Mouse (Mus musculus) embryonic fibroblast, embryonic 13.5 days (primary cell): ENCODE measurements around the gene Tmem165.

Experiments
- CTCF ChIP-seq: IDR thresholded peaks from 2 replicates; pipeline ENCODE4 v1.5.1; 2011; ENCODE audit warnings: mild to moderate bottlenecking, control low read depth, low read length, moderate library complexity, borderline replicate concordance; ENCODE audit not compliant: insufficient read depth
- POLR2A ChIP-seq: IDR thresholded peaks from 2 replicates; pipeline ENCODE4 v1.6.1; 2011; ENCODE audit warnings: low read depth, mild to moderate bottlenecking, control low read depth, low read length, moderate library complexity

GRCm38 (mm10) chr5:76149436-76149835 lies 34.2 kb upstream of the Tmem165 start:
- TF ChIP-seq POLR2A, result no peak
- no peak for TF ChIP-seq CTCF
